In the genomic region with DNA sequence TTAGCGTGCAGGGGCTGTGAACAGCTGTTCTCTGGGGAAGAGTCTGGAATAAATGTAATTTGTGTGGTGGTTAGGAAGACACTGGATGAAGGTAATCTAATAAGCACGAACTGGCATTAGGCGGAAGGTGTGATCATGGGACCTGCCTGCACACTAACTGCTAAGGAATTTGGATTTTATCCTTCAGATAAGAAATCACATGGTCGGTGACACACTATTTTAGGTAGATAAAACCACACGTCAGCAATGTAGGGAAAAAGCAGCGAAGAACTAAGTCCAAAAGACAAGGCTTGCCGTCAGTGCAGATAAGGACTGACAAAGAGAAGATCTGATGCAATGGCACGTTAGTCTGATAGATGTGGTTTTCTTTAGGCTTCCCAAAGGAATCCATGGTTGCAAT, we compare ENCODE assay signal across 21 mouse cellular contexts.
"Had no signal": no experiment of that assay in that cellular context is flagged by ENCODE, and none has a peak within 500 bp of the region (broad histone marks: within the 10 kb centered on the region; RNA-seq: fewer than 3 reads in every experiment).

No protein-coding gene starts in this region.

- ATAC-seq: liver, postnatal 0 days; lung, postnatal 0 days; midbrain, embryonic 16.5 days had no signal

- H3K4me1 ChIP-seq: liver, embryonic 15.5 days; megakaryocyte, embryonic 14.5 days; neural tube, embryonic 13.5 days; neural tube, embryonic 15.5 days; stomach, embryonic 15.5 days had no signal

- DNase-seq: liver, postnatal 0 days; lung, adult 2 months; lung, postnatal 14 days; lung, postnatal 36 days; midbrain, embryonic 14.5 days; retina, postnatal 1 day; right cerebral cortex, adult 18-20 months; right cerebral cortex, postnatal 25 days; thymus, adult 18-20 months; thymus, postnatal 36 days had no signal

- H3K27ac ChIP-seq: liver, embryonic 15.5 days; lung, embryonic 15.5 days; macrophage; neural tube, embryonic 13.5 days; neural tube, embryonic 15.5 days; stomach, embryonic 15.5 days; stomach, postnatal 0 days had no signal

- H3K9me3 ChIP-seq: liver, embryonic 15.5 days; lung, embryonic 15.5 days; megakaryocyte, embryonic 14.5 days; neural tube, embryonic 13.5 days; neural tube, embryonic 15.5 days; stomach, embryonic 15.5 days had no signal

- H3K4me3 ChIP-seq: liver, embryonic 15.5 days; lung, embryonic 15.5 days; megakaryocyte, embryonic 14.5 days; neural tube, embryonic 13.5 days; neural tube, embryonic 15.5 days; stomach, embryonic 15.5 days had no signal

- H3K27me3 ChIP-seq: liver, embryonic 15.5 days; lung, embryonic 15.5 days; megakaryocyte, embryonic 14.5 days; neural tube, embryonic 13.5 days; neural tube, embryonic 15.5 days; stomach, embryonic 15.5 days had no signal

- H3K9ac ChIP-seq: liver, embryonic 15.5 days; liver, postnatal 0 days; lung, embryonic 15.5 days; neural tube, embryonic 13.5 days; neural tube, embryonic 15.5 days; stomach, embryonic 15.5 days had no signal

- H3K36me3 ChIP-seq: liver, embryonic 15.5 days; lung, embryonic 15.5 days; neural tube, embryonic 13.5 days; neural tube, embryonic 15.5 days; stomach, embryonic 15.5 days had no signal

- H3K4me2 ChIP-seq: liver, embryonic 15.5 days; lung, embryonic 15.5 days; midbrain, embryonic 11.5 days; neural tube, embryonic 13.5 days; neural tube, embryonic 15.5 days; stomach, embryonic 15.5 days had no signal
